Mouse (Mus musculus) thymus, postnatal 25 days (tissue): ENCODE measurements around the gene Twist2.

Experiments used
- DNase-seq: peaks from one replicate; pipeline ENCODE4 v3.0.0; 2022

Twist2 gene

GRCm38 (mm10) chr1:91819237-91819636 is 18.0 kb downstream of the Twist2 start:
- peak; percentile 4 for DNase-seq

GRCm38 (mm10) chr1:91820531-91820930 is 19.3 kb downstream of the Twist2 start:
- no peak for DNase-seq

- no peak for DNase-seq
These were observed 21.1 kb downstream of the Twist2 start for GRCm38 (mm10) chr1:91822316-91822824.

- no peak for DNase-seq
These were observed 22.3 kb downstream of the Twist2 start for GRCm38 (mm10) chr1:91823530-91823929.

GRCm38 (mm10) chr1:91823951-91824350 is 22.7 kb downstream of the Twist2 start:
- no peak for DNase-seq

GRCm38 (mm10) chr1:91825261-91825660 is 24.0 kb downstream of the Twist2 start:
- DNase-seq, result no peak

- no peak for DNase-seq
These were observed 30.7 kb downstream of the Twist2 start for GRCm38 (mm10) chr1:91831978-91832377.

- no peak for DNase-seq
These were observed 38.3 kb downstream of the Twist2 start for GRCm38 (mm10) chr1:91839557-91839956.

- DNase-seq, result no peak
These were observed 38.7 kb downstream of the Twist2 start for GRCm38 (mm10) chr1:91839979-91840378.

- no peak for DNase-seq
These were observed 43.0 kb downstream of the Twist2 start for GRCm38 (mm10) chr1:91844236-91844635.

GRCm38 (mm10) chr1:91844681-91845379 is 43.6 kb downstream of the Twist2 start:
- DNase-seq, result no peak

GRCm38 (mm10) chr1:91845380-91845957 is 44.2 kb downstream of the Twist2 start:
- no peak for DNase-seq

- DNase-seq, result no peak
These were observed 50.0 kb downstream of the Twist2 start for GRCm38 (mm10) chr1:91851300-91851699.

GRCm38 (mm10) chr1:91856771-91857664 is 55.8 kb downstream of the Twist2 start:
- no peak for DNase-seq

GRCm38 (mm10) chr1:91858101-91858790 is 57.0 kb downstream of the Twist2 start:
- DNase-seq, result no peak

- DNase-seq, result no peak
These were observed 57.6 kb downstream of the Twist2 start for GRCm38 (mm10) chr1:91858901-91859300.

- DNase-seq, result no peak
These were observed 60.2 kb downstream of the Twist2 start for GRCm38 (mm10) chr1:91861511-91861910.

- no peak for DNase-seq
These were observed 64.7 kb downstream of the Twist2 start for GRCm38 (mm10) chr1:91866001-91866400.

- no peak for DNase-seq
These were observed 69.8 kb downstream of the Twist2 start for GRCm38 (mm10) chr1:91871101-91871500.

- no peak for DNase-seq
These were observed 71.3 kb downstream of the Twist2 start for GRCm38 (mm10) chr1:91872388-91873059.

- DNase-seq, result no peak
These were observed 72.5 kb downstream of the Twist2 start for GRCm38 (mm10) chr1:91873572-91874285.

GRCm38 (mm10) chr1:91874633-91875032 is 73.4 kb downstream of the Twist2 start:
- peak; percentile 32 for DNase-seq
